Mouse (Mus musculus) layer of hippocampus, adult 11-12 months (tissue): ENCODE measurements around the gene Cfap58.

Experiments
- DNase-seq: peaks from one replicate; pipeline ENCODE4 v3.0.0; 2022; ENCODE audit warnings: low spot score

The Cfap58 gene

GRCm38 (mm10) chr19:48081456-48081855, 144.0 kb downstream of the Cfap58 start:
- no peak for DNase-seq
